Mouse (Mus musculus) bone marrow, adult 2 months (tissue): ENCODE results near the gene Ino80d. TPM values are rescaled to one million over a fixed set of nuclear protein-coding genes. Genes with fewer than 3 reads are reported as not detected.

Experiments used
- H3K27ac ChIP-seq: fragments of 200-500 bp; 2 replicates; pipeline ENCODE4 v1.5.1; 2012; ENCODE audit warnings: low read depth, mild to moderate bottlenecking, control low read depth, inconsistent platforms, low read length; ENCODE audit not compliant: control insufficient read depth, poor library complexity, insufficient read depth
- H3K4me1 ChIP-seq: fragments of 200-500 bp; 2 replicates; pipeline ENCODE4 v1.6.1; 2011; ENCODE audit warnings: low read length; ENCODE audit not compliant: control insufficient read depth, insufficient read depth
- H3K4me3 ChIP-seq: fragments of 200-500 bp; replicated peaks from 2 replicates; pipeline ENCODE3; 2011; ENCODE audit warnings: mild to moderate bottlenecking, low read depth, low read length, control low read depth; ENCODE audit not compliant: control insufficient read depth
- CTCF ChIP-seq: fragments of 200-500 bp; IDR thresholded peaks from 2 replicates; pipeline ENCODE4 v1.5.1; 2011; ENCODE audit warnings: low read length, control low read depth; ENCODE audit not compliant: control insufficient read depth, insufficient read depth
- POLR2A ChIP-seq: fragments of 200-500 bp; IDR thresholded peaks from 2 replicates; pipeline ENCODE4 v1.6.1; 2011; ENCODE audit warnings: low read depth, mild to moderate bottlenecking, control low read depth, low read length, borderline replicate concordance; ENCODE audit not compliant: control insufficient read depth
- WGBS: fragments of 180-500 bp; shearing (Covaris S2); methylation state at CpG from one replicate; pipeline ENCODE4 v1.1.7; 2018; 5-methylcytosine and 5-hydroxymethylcytosine counted together
- polyA plus RNA-seq: library from polyadenylated mRNA; stranded (reverse); fragments of >200 nt; gene quantifications from 2 replicates; pipeline ENCODE4 v1.2.4, GENCODE M21; 2011; ENCODE audit warnings: low replicate concordance; ENCODE audit not compliant: missing spikeins, insufficient read depth, insufficient read length

Ino80d gene
- polyA plus RNA-seq, 1 experiment = 33.3 TPM

GRCm38 (mm10) chr1:63129273-63129672 is 14.8 kb upstream of the Ino80d start:
- 30% methylated on average over 3 of the region's 3 CpGs for WGBS
- TF ChIP-seq CTCF (no peak), POLR2A (no peak)
- H3K4me3 ChIP-seq = no peak overlapping the region
- peaks cover 7% of the 10 kb centered on the region; the same call in 1 of the 2 replicates for H3K4me1 ChIP-seq
- no peak overlapping the region for H3K27ac ChIP-seq

- peak overlapping the region; percentile 22; the same call in 1 of the 2 replicates for H3K27ac ChIP-seq
- no peak overlapping the region for H3K4me3 ChIP-seq
- TF ChIP-seq POLR2A (no peak), CTCF (no peak; the same call in 1 of the 2 replicates)
- peaks cover 4% of the 10 kb centered on the region; the same call in 1 of the 2 replicates for H3K4me1 ChIP-seq
- WGBS = 38% methylated on average over 3 of the region's 3 CpGs
These were observed 11.7 kb upstream of the Ino80d start for GRCm38 (mm10) chr1:63126206-63126605.

DNA sequence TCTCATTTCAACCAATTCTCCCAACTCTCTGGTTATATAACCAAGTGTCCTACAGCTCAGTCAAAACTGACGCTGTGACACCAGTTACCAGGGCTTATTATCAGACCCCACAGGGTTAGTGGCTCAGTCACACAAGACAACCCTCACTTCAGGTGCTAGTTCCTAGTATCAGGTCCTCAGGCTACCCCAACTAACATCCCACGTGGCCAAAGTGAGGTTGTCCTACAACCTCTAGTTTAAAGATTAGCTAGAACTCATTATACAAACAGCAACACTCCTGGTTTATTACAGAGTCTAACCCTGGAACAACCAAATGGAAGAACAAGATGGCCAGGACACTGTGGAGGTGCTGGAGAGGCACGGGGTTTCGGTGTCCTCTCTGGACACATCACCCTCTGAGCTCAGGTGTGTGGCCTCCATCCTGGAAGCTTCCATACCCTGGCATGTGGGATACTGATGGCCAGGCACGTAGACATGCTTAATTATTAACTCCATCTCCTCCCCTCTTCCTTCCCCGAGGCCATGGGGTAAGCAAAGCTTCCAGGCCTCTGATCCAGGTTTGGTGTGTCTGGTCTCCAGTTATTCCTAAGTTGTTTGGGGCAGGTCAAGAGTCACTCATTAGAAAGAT is 9.5 kb upstream of the Ino80d start:
- TF ChIP-seq CTCF (no peak), POLR2A (no peak)
- Histone ChIP-seq H3K27ac (no peak overlapping the region), H3K4me1 (peaks cover 2% of the 10 kb centered on the region; the same call in 1 of the 2 replicates), H3K4me3 (no peak overlapping the region)
- 79% methylated on average over 6 of the region's 6 CpGs for WGBS

DNA sequence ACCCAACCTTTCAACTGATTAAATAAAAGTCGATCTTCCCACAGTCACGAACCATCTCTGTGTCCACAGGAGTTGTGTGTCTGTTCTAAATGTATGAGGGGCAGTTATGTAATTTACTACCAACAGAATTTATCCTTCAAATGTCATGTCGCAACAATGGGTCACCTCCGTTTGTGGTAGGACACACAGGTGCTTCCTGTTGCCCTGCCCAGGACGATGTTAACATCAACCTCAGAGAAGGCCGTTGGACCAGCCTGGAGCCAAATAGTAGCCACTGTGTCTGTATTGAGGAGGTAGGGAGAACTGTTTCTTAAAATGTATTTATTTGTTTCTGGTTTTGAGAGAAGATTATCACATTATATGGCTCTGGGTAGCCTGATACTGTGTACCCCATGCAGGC is 7.5 kb upstream of the Ino80d start:
- 8% methylated on average over 6 of the region's 6 CpGs for WGBS
- peak overlapping the region; percentile 45; the same call in 1 of the 2 replicates for H3K27ac ChIP-seq
- TF ChIP-seq POLR2A (no peak), CTCF (no peak)
- H3K4me1 ChIP-seq = peaks cover 2% of the 10 kb centered on the region; the same call in 1 of the 2 replicates
- no peak overlapping the region for H3K4me3 ChIP-seq

GRCm38 (mm10) chr1:63120382-63120781 is 5.9 kb upstream of the Ino80d start:
- WGBS = 55% methylated on average over 2 of the region's 2 CpGs
- TF ChIP-seq POLR2A (no peak), CTCF (no peak)
- Histone ChIP-seq H3K4me3 (no peak overlapping the region), H3K27ac (no peak overlapping the region), H3K4me1 (peaks cover 2% of the 10 kb centered on the region; the same call in 1 of the 2 replicates)

GRCm38 (mm10) chr1:63119675-63120074 is 5.2 kb upstream of the Ino80d start:
- Histone ChIP-seq H3K27ac (no peak overlapping the region), H3K4me3 (no peak overlapping the region), H3K4me1 (peaks cover 2% of the 10 kb centered on the region; the same call in 1 of the 2 replicates)
- TF ChIP-seq POLR2A (no peak), CTCF (no peak)
- 14% methylated on average over 4 of the region's 4 CpGs for WGBS

DNA sequence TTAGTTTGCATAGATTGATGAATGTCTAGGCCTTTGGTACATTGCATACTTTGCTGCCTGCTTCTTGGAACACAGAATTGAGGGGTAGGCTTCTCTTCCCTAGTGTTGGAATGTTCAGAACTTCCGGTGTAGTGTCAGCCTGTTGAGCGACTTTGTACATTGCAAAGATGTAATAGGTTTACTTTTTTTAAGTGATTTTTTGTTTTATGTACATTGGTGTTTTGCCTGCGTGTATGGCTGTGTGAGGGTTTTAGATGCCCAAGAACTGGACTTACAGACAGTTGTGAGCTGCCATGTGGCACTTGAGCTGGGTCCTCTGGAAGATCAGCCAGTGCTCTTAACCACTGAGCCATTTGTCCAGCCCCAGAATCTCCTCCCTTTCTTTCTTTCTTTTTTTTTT is 1.1 kb upstream of the Ino80d start:
- 2% methylated on average over 3 of the region's 3 CpGs for WGBS
- Histone ChIP-seq H3K27ac (no peak overlapping the region), H3K4me3 (peak overlapping the region; percentile 70), H3K4me1 (no peaks in the 10 kb centered on the region; the same call in 1 of the 2 replicates)
- TF ChIP-seq POLR2A = no peak
- no peak for TF ChIP-seq CTCF

DNA sequence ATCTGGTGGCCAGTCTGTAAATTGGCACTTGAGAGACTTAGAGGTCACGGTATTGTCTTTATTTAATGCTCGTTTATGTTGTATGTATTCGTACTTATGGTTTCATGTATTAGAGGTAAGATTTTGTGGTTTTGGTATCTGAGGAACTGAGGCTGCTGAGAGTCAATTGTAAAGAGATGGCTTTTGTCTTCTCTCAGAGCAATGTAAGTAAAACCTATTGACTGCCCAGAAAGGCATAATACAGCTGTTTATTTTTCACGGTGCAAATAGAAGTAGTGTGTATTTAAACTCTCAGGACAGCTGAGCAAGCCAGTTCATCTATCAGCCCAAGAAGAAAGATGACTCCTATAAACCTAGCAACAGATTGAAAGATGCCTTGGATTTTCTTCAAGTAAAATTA is 629 bp upstream of the Ino80d start:
- H3K27ac ChIP-seq = no peak overlapping the region
- peak overlapping the region; percentile 70 for H3K4me3 ChIP-seq
- WGBS = under 1% methylated on average over 4 of the region's 4 CpGs
- no peaks in the 10 kb centered on the region; the same call in 1 of the 2 replicates for H3K4me1 ChIP-seq
- TF ChIP-seq POLR2A = no peak
- TF ChIP-seq CTCF = no peak
